Mouse (Mus musculus) neutrophil, adult 65 days (primary cell): Measurements from ENCODE around the gene Hccs. TPM values are rescaled to one million over a fixed set of nuclear protein-coding genes. Genes with fewer than 3 reads are reported as not detected.

ENCODE experiments used
- total RNA-seq: library from RNA; stranded (reverse); gene quantifications from 2 replicates; pipeline ENCODE4 v1.2.4, GENCODE M21; 2023

The Hccs gene
- 18.9 and 22.6 TPM in 2 replicates for total RNA-seq

GRCm38 (mm10) chrX:169319945-169320667, at the start of gene Hccs:
Hccs (minus strand) TSS chrX:169320372.

Other genes starting within 250 kb of the Hccs start
- not detected in 2 replicates for gene Amelx, start 133.2 kb downstream of the Hccs start, total RNA-seq